Mouse (Mus musculus) heart, postnatal 0 days (tissue): ENCODE results near the gene Pigm.

Source experiments
- CTCF ChIP-seq: IDR thresholded peaks from 2 replicates; pipeline ENCODE4 v1.5.1; 2016; ENCODE audit warnings: antibody characterized with exemption, control low read depth, low read depth
- EP300 ChIP-seq: IDR thresholded peaks from 2 replicates; pipeline ENCODE4 v1.6.1; 2016; ENCODE audit warnings: antibody characterized with exemption, low read depth

GRCm38 (mm10) chr1:172408996-172409395 is 32.6 kb downstream of the Pigm start:
- no peak for TF ChIP-seq EP300
- TF ChIP-seq CTCF: peak; percentile 88
